ENCODE assay signal across 8 mouse cellular contexts in the genomic region with DNA sequence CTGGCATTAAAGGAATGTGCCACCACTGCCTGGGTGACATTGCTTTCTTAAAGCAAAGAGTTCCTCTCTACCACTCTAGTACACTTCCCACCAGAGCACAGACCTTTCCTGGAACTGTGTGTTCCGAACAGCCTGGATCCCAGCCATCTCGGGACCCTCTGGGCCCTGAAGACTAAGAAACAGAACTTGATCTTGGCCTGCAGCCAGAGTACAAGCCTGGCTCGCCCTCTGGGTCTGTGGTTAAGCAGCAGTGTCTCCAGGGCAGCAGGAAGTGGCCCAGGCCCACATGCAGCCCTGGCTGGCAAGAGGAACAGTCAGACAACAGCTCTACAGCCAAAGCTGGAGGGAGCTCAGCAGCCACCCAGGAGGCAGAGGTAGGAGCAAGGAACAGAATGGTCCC. TPM values are rescaled to one million over a fixed set of nuclear protein-coding genes. Genes with fewer than 3 reads are reported as not detected.
DNase-seq lines count a peak whose midpoint lies in the region; ATAC-seq and TF ChIP-seq lines count a peak whose summit lies in the region.

No protein-coding gene starts in this region.

- H3K9me3 ChIP-seq in lung, embryonic 14.5 days (ENCODE audit: low read depth, low read length): no peaks in the 10 kb centered on the region

- ATAC-seq in hematopoietic stem cell, adult 5-6 weeks (replicated peaks in 1 of 2; ENCODE audit: insufficient read depth in 1 of 2, low FRiP score in 2 of 2, low TSS enrichment in 1 of 2, low read depth in 1 of 2, poor library complexity in 2 of 2, severe bottlenecking in 2 of 2): peak; percentile 87 to 90
- no peak for ATAC-seq in lung, embryonic 14.5 days (ENCODE audit: insufficient read depth)
- no peak for ATAC-seq in erythroblast, adult 5-6 weeks (replicated peaks; ENCODE audit: low FRiP score, poor library complexity, severe bottlenecking)

- TF ChIP-seq CTCF in lung, embryonic 14.5 days (IDR thresholded peaks at IDR 0.05; ENCODE audit: low read depth): no peak

- no peak overlapping the region for H3K9ac ChIP-seq in lung, embryonic 14.5 days

- no peak overlapping the region for H3K4me3 ChIP-seq in lung, embryonic 14.5 days (ENCODE audit: low read depth, low read length)

- no peak overlapping the region for H3K4me2 ChIP-seq in lung, embryonic 14.5 days

- no peaks in the 10 kb centered on the region for H3K27me3 ChIP-seq in lung, embryonic 14.5 days (ENCODE audit: insufficient read depth, low read length)

- peak; percentile 30 to 39 for DNase-seq in cerebellum, adult 18-20 months
- no peak for DNase-seq in cerebellum, adult 9-10 months
- peak; percentile 57 for DNase-seq in ovary, adult 18-20 months (ENCODE audit: low spot score)
- no peak for DNase-seq in ovary, postnatal 10 days (ENCODE audit: low spot score)
- peak; percentile 13 for DNase-seq in lung, embryonic 14.5 days
- DNase-seq in retina, embryonic 14.5 days (ENCODE audit: low spot score): no peak

- H3K36me3 ChIP-seq in lung, embryonic 14.5 days (ENCODE audit: insufficient read depth): no peaks in the 10 kb centered on the region

- whole genome bisulfite sequencing in lung, embryonic 14.5 days: 24% methylated on average over 3 of the region's 3 CpGs

- no peak overlapping the region for H3K27ac ChIP-seq in lung, embryonic 14.5 days (ENCODE audit: low read depth)

- no peaks in the 10 kb centered on the region for H3K4me1 ChIP-seq in lung, embryonic 14.5 days (ENCODE audit: insufficient read depth)

RNA-seq across cellular contexts. Expression of a gene that starts 5.6 kb away (rescaled TPM):
- not detected in 2 replicates for total RNA-seq in hematopoietic stem cell, adult 5-6 weeks (2017)
- not detected in 2 replicates for polyA plus RNA-seq in lung, embryonic 14.5 days (2014; fragmentation: Nextera tagmentation; extraction: Ambion mirVana)
- total RNA-seq in erythroblast, adult 5-6 weeks (2015; ENCODE audit: low replicate concordance): not detected in 2 replicates
- not detected in 2 replicates for total RNA-seq in erythroblast, adult 5-6 weeks (2017; ENCODE audit: low replicate concordance)

RNA-seq across cellular contexts. Expression of a gene that starts 10.9 kb away (rescaled TPM):
- total RNA-seq in hematopoietic stem cell, adult 5-6 weeks (2017): not detected in 2 replicates
- polyA plus RNA-seq in lung, embryonic 14.5 days (2014; fragmentation: Nextera tagmentation; extraction: Ambion mirVana): 0.14 and 0.22 TPM in 2 replicates
- total RNA-seq in erythroblast, adult 5-6 weeks (2015; ENCODE audit: low replicate concordance): not detected in 2 replicates
- total RNA-seq in erythroblast, adult 5-6 weeks (2017; ENCODE audit: low replicate concordance): not detected in 2 replicates

RNA-seq across cellular contexts. Expression of a gene that starts 29.7 kb away (rescaled TPM):
- total RNA-seq in hematopoietic stem cell, adult 5-6 weeks (2017): not detected in 2 replicates
- not detected in 2 replicates for polyA plus RNA-seq in lung, embryonic 14.5 days (2014; fragmentation: Nextera tagmentation; extraction: Ambion mirVana)
- not detected in 2 replicates for total RNA-seq in erythroblast, adult 5-6 weeks (2015; ENCODE audit: low replicate concordance)
- total RNA-seq in erythroblast, adult 5-6 weeks (2017; ENCODE audit: low replicate concordance): not detected in 2 replicates

RNA-seq across cellular contexts. Expression of a gene that starts 37.0 kb away (rescaled TPM):
- total RNA-seq in hematopoietic stem cell, adult 5-6 weeks (2017): not detected in 2 replicates
- not detected in 2 replicates for polyA plus RNA-seq in lung, embryonic 14.5 days (2014; fragmentation: Nextera tagmentation; extraction: Ambion mirVana)
- not detected in 2 replicates for total RNA-seq in erythroblast, adult 5-6 weeks (2015; ENCODE audit: low replicate concordance)
- total RNA-seq in erythroblast, adult 5-6 weeks (2017; ENCODE audit: low replicate concordance): not detected in 2 replicates

Comparison
In these comparisons a context has a peak if more than half of its experiments do, and no peak if none do; other contexts are left out.
1. DNase-seq: peak in cerebellum, adult 18-20 months (2 of 2), ovary, adult 18-20 months (single experiment) and lung, embryonic 14.5 days (single experiment); none in cerebellum, adult 9-10 months (single experiment), ovary, postnatal 10 days (single experiment) and retina, embryonic 14.5 days (single experiment).
2. ATAC-seq: peak in hematopoietic stem cell, adult 5-6 weeks (2 of 2); none in lung, embryonic 14.5 days (single experiment) and erythroblast, adult 5-6 weeks (single experiment).